Mouse (Mus musculus): ENCODE measurements at regions not wholly inside any gene's neighbourhood (a gene's known extent, or its start where the extent isn't known, plus 50 kb on each side); places are given as distances from the start of the nearest gene placed in this dataset.

DNA sequence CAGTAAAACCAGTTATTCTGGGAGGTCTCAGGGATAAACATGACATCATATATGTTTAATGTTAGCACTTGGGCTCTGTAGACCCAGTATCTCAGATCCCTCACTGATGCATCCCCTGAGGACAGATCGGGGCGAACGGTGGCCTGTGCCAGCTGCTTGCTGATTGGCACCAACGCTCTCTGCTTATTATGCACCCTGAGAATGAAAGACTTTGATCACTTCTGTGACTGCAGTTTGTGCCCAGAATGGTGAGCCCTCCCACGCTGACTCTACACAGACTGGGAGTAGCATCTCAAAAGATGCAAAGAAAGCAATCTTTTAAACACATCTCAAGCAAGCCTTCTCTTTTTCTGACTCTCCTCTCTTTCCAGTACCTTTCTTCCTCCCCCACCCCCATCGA lies 82.2 kb upstream of the Glrp1 start:
- WGBS: 56% methylated on average over 6 of the region's 6 CpGs

DNA sequence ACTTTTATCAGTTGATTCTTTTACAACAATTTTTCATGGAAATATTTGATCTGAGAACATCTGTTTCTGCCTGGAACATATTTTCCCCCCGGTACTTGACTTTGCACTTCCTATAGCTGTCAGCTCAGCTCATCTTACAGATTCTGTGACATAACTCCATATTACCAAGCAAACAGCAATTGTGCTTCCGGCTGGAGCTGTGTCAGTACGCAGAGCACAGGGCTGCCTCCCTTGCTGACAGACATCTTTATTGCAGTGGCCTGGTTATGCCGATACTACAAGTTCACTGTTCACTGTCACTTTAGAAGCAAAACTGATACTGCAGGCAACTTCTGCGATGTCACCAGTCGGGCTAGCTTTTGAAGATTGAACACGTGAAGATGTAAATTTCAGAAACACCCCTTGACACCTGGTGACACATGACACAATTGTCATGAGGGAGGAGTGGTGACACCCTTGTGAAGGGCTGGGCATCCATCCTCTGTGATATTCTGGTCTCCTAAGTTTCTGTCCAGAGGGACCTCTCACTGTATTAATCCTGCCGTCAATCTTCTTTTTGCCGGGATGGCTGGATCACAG lies 81.0 kb upstream of the Glrp1 start:
- H3K9ac ChIP-seq: no peak overlapping the region
- no peak for ATAC-seq (replicated peaks; ENCODE audit: low FRiP score)
- no peak overlapping the region for H3K27ac ChIP-seq
- WGBS: 37% methylated on average over 9 of the region's 9 CpGs
- H3K4me2 ChIP-seq: no peak overlapping the region
- H3K27me3 ChIP-seq: 0 out of 2 replicates have a peak, but pooled peaks cover 2% of the 10 kb centered on the region
- H3K36me3 ChIP-seq: no peaks in the 10 kb centered on the region
- H3K4me1 ChIP-seq: peaks cover 13% of the 10 kb centered on the region
- no peak overlapping the region for H3K4me3 ChIP-seq (replicated peaks)
- H3K9me3 ChIP-seq (replicated peaks): no peaks in the 10 kb centered on the region

More for the DNA sequence above, 82.2 kb upstream of the Glrp1 start:
- ATAC-seq (replicated peaks; ENCODE audit: low FRiP score): no peak
- Histone ChIP-seq H3K4me1 (0 out of 2 replicates have a peak, but pooled peaks cover 9% of the 10 kb centered on the region), H3K4me3 (replicated peaks) (no peak overlapping the region), H3K27ac (no peak overlapping the region), H3K4me2 (no peak overlapping the region), H3K9ac (no peak overlapping the region), H3K9me3 (replicated peaks) (no peaks in the 10 kb centered on the region), H3K36me3 (no peaks in the 10 kb centered on the region), H3K27me3 (0 out of 2 replicates have a peak, but pooled peaks cover 2% of the 10 kb centered on the region)

DNA sequence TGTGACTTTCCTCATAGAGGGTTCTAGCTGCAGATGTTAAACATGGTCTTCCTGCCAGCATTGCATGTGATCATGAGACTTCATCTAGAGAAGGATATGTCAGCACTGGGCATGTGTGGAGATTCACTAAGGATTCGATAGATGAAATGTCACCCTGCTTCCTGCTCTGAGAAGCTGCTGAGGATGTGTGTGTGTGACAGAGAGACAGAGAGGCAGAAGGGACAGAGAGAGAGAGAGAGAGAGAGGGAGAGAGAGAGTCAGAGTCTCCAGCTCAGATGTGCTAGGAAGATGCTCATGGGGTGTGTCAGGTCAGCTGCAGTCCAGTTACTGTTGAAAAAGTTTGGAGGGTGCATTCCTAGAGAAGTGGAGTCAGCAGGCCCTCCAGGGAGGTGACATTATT lies 78.9 kb upstream of the Glrp1 start:
- H3K4me3 ChIP-seq (replicated peaks): no peak overlapping the region

DNA sequence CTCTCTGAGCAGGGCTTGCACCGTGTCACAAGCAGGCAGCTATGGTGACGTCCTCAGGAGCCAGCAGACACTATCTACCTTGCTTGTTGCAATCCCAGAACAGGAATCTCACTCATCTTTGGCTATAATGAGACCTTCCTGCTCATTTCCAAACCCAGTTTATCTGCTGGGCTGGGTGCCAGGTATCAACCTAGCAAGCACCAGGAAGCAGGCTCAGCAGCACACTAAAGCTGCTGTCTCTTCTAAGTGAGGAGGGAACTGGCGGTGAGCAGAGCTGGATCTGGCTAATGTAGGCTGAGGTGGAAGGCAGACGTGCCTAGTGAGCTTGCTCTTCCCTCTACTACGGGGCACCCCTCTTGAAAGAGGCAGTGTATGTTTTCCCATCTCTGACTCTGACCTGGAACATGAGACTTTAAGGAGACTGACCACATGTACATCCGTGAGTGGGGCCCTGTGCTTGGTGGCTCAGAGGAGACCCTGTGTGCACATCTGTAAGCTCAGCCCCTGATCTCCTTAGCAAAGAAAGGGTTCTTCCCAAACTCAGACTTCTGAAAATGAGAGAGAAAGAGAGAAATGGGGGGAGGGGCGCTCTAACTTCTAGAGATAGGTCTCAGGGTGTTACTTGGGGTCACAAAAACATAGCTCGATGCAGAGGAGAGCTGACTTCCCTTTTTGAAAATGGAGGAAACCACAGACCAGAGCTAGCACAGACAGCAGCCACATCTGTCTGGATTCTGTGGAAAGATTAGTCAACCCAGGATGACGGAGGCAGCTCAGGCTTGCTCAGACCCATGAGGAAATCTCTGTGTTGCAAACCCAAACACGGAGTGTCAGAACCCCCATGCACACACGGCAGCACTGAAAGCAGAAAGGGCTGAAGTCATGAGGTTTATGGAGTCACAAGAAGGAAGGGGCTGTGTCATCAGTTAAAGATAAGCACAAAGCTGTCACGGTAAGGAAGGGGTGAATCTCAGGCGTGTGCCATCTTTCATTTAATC lies 77.3 kb upstream of the Glrp1 start:
- no peak for ATAC-seq (replicated peaks; ENCODE audit: low FRiP score)
- no peaks in the 10 kb centered on the region for H3K27me3 ChIP-seq
- no peak overlapping the region for H3K4me3 ChIP-seq (replicated peaks)
- WGBS: 68% methylated on average over 13 of the region's 13 CpGs
- H3K9ac ChIP-seq: no peak overlapping the region
- no peak overlapping the region for H3K27ac ChIP-seq
- no peaks in the 10 kb centered on the region for H3K9me3 ChIP-seq (replicated peaks)
- no peaks in the 10 kb centered on the region for H3K36me3 ChIP-seq
- no peak overlapping the region for H3K4me2 ChIP-seq
- H3K4me1 ChIP-seq: peaks cover 13% of the 10 kb centered on the region

More for the DNA sequence above, 78.9 kb upstream of the Glrp1 start:
- no peak overlapping the region for H3K4me2 ChIP-seq
- peaks cover 13% of the 10 kb centered on the region for H3K4me1 ChIP-seq
- no peaks in the 10 kb centered on the region for H3K36me3 ChIP-seq
- no peaks in the 10 kb centered on the region for H3K27me3 ChIP-seq
- no peaks in the 10 kb centered on the region for H3K9me3 ChIP-seq (replicated peaks)
- H3K9ac ChIP-seq: no peak overlapping the region
- no peak overlapping the region for H3K27ac ChIP-seq
- WGBS: 72% methylated on average over 1 of the region's 1 CpGs
- ATAC-seq (replicated peaks; ENCODE audit: low FRiP score): no peak

DNA sequence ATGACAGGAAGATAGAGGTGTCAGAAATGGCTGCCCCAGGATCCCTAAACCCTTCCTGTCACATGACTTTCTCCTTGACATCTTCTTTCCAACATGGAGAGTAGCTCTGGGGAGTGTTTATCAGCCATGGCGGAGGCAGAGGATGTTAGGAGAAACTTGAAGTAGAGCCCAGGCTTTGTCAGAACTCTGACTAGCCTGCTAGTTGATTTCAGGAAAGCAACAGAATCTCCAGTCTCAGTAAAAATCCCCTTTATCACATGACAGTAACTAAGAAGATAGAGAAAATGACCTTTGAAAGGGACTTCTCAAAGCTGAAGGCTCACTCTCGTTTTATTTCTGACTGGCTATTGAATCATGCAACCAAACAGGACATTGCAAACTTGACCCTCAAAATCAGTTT lies 76.3 kb upstream of the Glrp1 start:
- Histone ChIP-seq H3K4me3 (replicated peaks) (no peak overlapping the region), H3K4me1 (peaks cover 10% of the 10 kb centered on the region), H3K4me2 (no peak overlapping the region), H3K9me3 (replicated peaks) (no peaks in the 10 kb centered on the region), H3K27me3 (no peaks in the 10 kb centered on the region), H3K27ac (no peak overlapping the region), H3K36me3 (no peaks in the 10 kb centered on the region), H3K9ac (no peak overlapping the region)
- 81% methylated on average over 2 of the region's 2 CpGs for whole genome bisulfite sequencing
- no peak for ATAC-seq (replicated peaks; ENCODE audit: low FRiP score)

DNA sequence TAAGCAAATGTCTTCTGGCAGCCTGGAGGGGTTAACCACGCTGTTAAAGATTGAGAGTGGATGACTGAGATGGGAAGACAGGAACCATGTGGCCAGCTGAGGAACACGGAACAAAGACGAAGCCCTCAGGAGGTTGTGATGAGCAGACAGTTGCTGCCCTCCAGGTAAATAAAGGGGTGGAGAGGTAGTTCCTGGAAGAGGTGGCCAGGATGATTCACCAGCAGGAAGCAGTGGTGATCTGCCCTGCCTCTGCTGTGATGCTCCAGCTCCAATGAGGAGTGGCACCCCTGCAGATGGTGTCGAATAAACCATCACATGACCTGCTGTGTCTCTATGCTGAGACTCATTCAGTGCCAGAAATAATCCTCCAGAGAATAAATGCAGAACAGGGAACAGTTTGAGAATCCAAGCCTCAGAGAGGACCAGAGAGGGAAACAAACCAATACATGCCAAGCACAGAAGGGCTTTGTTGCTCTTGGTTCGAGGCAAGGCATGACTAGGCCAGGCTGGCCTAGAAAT lies 74.7 kb upstream of the Glrp1 start:
- H3K4me1 ChIP-seq: peaks cover 5% of the 10 kb centered on the region

DNA sequence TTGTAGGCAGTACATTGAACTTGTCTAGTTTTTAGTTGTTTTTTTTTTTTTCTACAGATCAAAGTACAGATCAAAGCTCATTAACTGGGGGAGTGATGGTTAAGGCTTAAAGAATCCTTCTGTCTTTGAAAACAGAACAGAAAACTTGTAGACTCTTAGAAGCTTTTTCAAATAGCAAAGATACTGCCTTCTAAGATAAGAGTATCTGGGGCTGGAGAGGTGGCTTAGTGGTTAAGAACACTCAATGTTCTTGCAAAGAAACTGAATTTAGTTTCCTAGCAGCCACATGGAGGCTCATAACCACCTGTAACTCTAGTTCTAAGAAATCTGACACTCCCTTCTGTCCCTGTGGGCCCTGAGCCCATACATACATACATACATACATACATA lies 68.4 kb upstream of the Glrp1 start:
- H3K4me3 ChIP-seq (replicated peaks): no peak overlapping the region
- no peaks in the 10 kb centered on the region for H3K36me3 ChIP-seq
- peaks cover 4% of the 10 kb centered on the region; the same call in 1 of the 2 replicates for H3K4me1 ChIP-seq
- no peak for ATAC-seq (replicated peaks; ENCODE audit: low FRiP score)
- no peak overlapping the region for H3K4me2 ChIP-seq
- no peak overlapping the region for H3K27ac ChIP-seq
- H3K9me3 ChIP-seq (replicated peaks): no peaks in the 10 kb centered on the region
- H3K27me3 ChIP-seq: no peaks in the 10 kb centered on the region
- no peak overlapping the region for H3K9ac ChIP-seq

More for the DNA sequence above, 74.7 kb upstream of the Glrp1 start:
- Histone ChIP-seq H3K36me3 (no peaks in the 10 kb centered on the region), H3K27me3 (no peaks in the 10 kb centered on the region), H3K4me3 (replicated peaks) (no peak overlapping the region), H3K27ac (no peak overlapping the region), H3K4me2 (no peak overlapping the region), H3K9ac (no peak overlapping the region), H3K9me3 (replicated peaks) (no peaks in the 10 kb centered on the region)
- ATAC-seq (replicated peaks; ENCODE audit: low FRiP score): no peak
- WGBS: 77% methylated on average over 5 of the region's 5 CpGs

DNA sequence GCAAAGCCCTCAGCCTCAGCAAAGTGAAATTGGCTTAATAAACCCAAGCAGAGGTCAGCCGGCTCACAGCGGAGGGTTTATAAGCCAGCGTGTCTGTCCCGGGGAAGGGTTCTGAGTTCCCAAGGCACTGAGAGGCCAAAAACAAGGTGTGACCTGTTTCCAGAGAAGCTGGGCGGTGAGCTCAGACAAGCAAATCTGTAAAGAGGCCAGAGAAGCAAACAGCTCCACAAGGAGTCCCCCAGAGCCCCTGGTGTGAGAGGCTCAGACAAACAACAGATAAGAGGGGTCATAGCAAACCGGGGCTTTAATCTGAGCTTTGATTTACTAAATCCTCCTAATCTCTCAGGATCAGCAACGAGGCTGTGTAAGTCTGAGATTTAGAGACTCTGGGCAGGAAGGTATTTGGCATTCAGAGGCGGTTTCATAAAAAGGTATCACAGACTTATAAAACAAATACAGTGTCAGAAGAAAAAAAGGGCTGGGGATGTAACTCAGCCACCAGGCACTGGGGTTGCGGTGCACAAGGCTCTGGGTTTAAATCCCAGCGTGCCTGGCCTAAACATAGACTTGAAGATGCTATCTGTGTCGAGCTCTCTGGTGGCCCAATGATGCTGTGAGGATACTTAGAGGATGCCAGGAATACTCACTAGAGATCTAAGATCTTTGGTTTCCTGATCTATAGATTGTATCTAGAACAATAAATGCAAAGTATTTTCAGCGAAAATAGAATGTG lies 67.8 kb upstream of the Glrp1 start:
- no peak overlapping the region for H3K9ac ChIP-seq
- H3K4me1 ChIP-seq: peaks cover 4% of the 10 kb centered on the region; the same call in 1 of the 2 replicates
- no peaks in the 10 kb centered on the region for H3K36me3 ChIP-seq
- H3K4me3 ChIP-seq (replicated peaks): no peak overlapping the region
- no peak overlapping the region for H3K4me2 ChIP-seq
- 40% methylated on average over 12 of the region's 12 CpGs for WGBS
- no peak for ATAC-seq (replicated peaks; ENCODE audit: low FRiP score)
- H3K27me3 ChIP-seq: no peaks in the 10 kb centered on the region
- no peaks in the 10 kb centered on the region for H3K9me3 ChIP-seq (replicated peaks)
- no peak overlapping the region for H3K27ac ChIP-seq

DNA sequence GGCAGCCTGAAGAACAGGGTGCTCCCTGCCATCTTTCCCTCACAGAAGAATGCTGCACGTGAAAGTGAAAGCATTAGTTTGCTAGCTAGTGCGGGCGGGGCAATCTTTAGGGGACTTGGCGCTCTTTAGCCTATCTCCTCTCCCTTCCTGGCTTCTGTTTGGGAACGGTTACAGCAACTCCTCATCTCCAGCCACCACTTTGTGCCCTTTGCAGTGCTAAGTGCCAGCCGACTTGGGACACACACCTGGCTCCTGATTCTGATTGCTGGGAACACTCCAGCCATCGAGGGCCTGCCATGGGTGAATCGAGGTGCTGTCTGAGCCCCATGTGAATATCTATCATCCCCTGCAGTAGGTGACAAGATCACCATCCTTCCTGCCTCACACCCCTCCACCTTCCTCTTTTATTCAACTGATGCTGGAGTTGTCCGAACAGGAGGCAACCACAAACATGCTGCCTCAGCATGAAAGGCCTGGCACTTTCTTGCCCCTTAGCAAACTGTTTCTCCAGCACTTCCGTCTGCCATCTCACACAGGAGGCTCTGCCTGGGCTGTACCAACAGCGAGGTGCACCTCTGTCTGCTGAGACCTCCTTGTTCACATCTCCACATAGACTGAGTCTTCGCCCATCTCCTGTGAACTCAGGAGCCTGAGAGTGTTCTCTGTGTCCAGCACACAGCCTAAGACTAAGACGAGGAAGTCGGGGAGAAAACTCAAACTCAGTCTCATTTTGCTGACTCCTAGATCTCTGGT lies 66.2 kb upstream of the Glrp1 start:
- Histone ChIP-seq H3K27ac (no peak overlapping the region), H3K4me1 (peaks cover 4% of the 10 kb centered on the region; the same call in 1 of the 2 replicates), H3K4me2 (no peak overlapping the region), H3K4me3 (replicated peaks) (no peak overlapping the region), H3K9me3 (replicated peaks) (peaks cover 7% of the 10 kb centered on the region), H3K36me3 (no peaks in the 10 kb centered on the region), H3K27me3 (no peaks in the 10 kb centered on the region), H3K9ac (no peak overlapping the region)
- WGBS: 74% methylated on average over 14 of the region's 14 CpGs
- no peak for ATAC-seq (replicated peaks; ENCODE audit: low FRiP score)

DNA sequence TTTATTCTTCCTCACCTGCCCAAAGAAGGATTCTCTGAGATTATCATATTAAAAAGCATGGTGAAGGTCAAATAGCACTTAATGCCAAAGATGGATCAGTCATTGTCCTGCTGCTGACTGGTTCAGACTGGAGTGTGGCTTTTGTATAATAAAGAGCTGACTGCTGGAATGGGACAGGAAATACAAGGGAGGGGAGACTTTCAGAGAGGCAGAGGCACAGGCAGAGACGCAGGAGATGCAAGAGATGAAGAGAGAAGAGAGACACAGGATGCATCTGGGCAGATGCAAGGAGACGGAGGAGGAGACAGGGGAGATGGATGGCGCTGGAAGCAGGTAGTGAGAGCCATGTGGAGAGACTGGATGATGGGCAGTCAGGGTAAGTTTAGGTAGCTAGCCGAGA lies 65.4 kb upstream of the Glrp1 start:
- Histone ChIP-seq H3K4me1 (peaks cover 4% of the 10 kb centered on the region; the same call in 1 of the 2 replicates), H3K4me3 (replicated peaks) (no peak overlapping the region), H3K4me2 (no peak overlapping the region), H3K27ac (no peak overlapping the region), H3K9ac (no peak overlapping the region), H3K36me3 (no peaks in the 10 kb centered on the region), H3K9me3 (replicated peaks) (peaks cover 7% of the 10 kb centered on the region), H3K27me3 (no peaks in the 10 kb centered on the region)
- no peak for ATAC-seq (replicated peaks; ENCODE audit: low FRiP score)
- 74% methylated on average over 4 of the region's 4 CpGs for WGBS

DNA sequence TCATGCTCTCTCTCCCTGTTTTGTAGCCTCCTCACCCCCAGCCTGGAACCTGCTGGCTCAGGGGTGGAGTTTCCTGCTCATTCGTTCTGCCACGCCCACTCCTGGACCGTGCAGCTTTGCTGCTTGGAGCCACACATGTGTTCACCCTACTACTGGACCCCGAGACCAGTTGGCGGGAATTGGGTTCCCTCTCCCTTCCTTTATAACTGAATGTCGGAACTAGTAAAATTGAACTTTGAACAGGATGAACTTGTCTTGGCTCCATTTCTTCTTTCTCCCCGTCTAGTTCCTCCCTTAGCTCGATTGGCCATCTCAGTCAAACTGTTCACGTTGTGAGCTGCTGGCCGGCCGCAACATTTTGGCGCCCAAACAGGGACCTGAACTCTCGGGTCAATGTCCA lies 62.3 kb upstream of the Glrp1 start:
- H3K4me1 ChIP-seq: no peaks in the 10 kb centered on the region
- no peak overlapping the region for H3K9ac ChIP-seq
- H3K9me3 ChIP-seq (replicated peaks): peaks cover 7% of the 10 kb centered on the region
- no peaks in the 10 kb centered on the region for H3K36me3 ChIP-seq
- no peak overlapping the region for H3K4me2 ChIP-seq
- no peak overlapping the region for H3K27ac ChIP-seq
- no peak overlapping the region for H3K4me3 ChIP-seq (replicated peaks)
- WGBS: 92% methylated on average over 13 of the region's 13 CpGs
- ATAC-seq (replicated peaks; ENCODE audit: low FRiP score): no peak
- H3K27me3 ChIP-seq: no peaks in the 10 kb centered on the region
